Mouse (Mus musculus) gastrocnemius, postnatal 14 days (tissue): ENCODE data around the gene Nudt1. TPM values are rescaled to one million over a fixed set of nuclear protein-coding genes. Genes with fewer than 3 reads are reported as not detected.
A peak's percentile ranks its signal among the peaks of the same experiment; 100 is the strongest.

ENCODE experiments used
- DNase-seq: peaks from one replicate; pipeline ENCODE4 v3.0.0; 2021; ENCODE audit warnings: mixed read lengths
- intact Hi-C: fragments of 180-260 bp; cut with DNase I; formaldehyde crosslinking; loops from one replicate; pipeline ENCODE4 v1.15.1; 2025; ENCODE audit warnings: low total_unique reads
- total RNA-seq, 2 experiments: library from RNA; stranded (reverse); gene quantifications; 2 replicates each; pipeline ENCODE4 v1.2.3; 2021

The Nudt1 gene
- total RNA-seq, 2 experiments from 2014 or later, result 8.3 to 8.8 TPM

DNA sequence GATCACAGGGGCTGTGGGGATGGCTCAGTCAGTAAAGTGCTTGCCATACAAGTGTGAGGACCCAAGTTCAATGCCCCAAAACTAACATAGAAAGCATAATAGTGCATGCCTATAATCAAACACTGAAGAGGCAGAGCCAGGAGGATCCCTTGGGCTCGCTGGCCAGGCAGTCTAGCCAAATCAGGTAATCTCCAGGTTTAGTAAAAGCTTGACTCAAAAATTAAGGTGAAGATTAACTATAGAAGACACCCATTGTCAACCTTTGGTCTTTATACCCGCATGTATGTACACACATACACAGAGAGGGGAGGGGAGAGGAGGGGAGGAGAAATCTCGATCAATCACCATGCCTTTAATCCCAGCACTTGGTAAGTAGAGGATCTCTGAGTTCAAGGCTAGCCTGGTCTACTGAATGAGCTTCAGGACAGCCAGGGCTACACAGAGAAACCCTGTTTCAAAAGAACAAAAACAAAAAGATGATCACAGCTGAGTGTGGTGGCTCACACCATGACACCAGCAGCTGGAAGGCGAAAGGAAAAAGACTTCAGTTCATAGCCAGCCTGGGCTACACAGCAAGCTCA, 53.9 kb downstream of the Nudt1 start:
- DNase-seq, result no peak
- intact Hi-C loops, result no loop called here

DNA sequence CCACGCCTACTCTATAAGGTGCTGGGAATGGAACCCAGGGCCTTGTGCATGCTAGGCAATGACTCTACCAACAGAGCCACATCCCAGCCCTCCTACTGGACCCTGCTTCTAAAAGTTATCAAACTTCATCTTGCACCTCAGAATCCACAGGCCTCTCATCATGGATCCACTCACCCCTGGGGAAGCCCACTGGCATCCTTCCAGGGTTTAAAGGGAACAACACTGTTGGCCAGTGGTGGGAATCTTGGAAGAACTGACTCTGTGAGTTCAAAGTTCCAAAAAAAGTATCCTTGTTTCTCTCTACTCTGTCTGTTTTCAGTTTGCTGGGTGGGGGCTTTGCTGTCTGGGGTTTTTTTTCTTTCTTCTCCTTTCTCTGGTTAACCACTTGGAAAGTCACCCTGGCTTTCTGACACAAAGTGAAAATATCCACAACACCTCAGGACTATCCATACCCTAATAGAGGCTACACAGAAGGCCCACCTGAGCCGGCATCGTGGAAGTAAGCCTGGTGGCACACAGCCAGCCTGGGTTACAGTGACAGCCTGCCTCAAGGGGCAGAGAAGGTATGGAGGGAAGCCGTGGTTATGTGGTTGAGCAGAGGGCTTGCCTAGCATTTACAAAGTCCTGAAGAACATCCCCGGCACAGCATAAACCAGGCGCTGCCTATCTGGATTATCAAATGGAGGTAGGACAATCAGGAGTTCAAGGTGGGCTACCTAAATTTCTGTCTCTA, 56.8 kb downstream of the Nudt1 start:
- DNase-seq, result peak; percentile 29

DNA sequence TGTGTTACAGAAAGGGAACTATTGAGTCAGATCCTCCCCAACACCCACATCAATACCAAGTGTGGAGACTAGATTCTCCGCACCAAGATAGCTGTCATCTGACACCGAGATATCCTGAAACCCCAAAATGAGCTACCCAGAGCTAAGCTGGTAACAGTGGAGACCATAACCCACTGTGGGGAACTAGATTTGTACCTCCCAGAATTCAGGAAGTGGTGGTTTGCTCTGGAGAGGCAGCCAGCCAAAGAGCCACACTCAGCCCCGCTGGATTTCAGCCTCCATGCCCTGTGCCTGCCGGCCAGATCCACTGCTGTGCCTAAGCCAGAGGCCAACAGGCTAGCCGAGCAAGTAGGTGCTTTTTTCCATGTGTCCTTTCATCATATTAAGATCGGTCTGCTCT, 57.8 kb downstream of the Nudt1 start:
- DNase-seq, result peak; percentile 16
- intact Hi-C loops, result no loop called here

More for the DNA sequence above, 56.8 kb downstream of the Nudt1 start:
- intact Hi-C loops, result no loop called here

DNA sequence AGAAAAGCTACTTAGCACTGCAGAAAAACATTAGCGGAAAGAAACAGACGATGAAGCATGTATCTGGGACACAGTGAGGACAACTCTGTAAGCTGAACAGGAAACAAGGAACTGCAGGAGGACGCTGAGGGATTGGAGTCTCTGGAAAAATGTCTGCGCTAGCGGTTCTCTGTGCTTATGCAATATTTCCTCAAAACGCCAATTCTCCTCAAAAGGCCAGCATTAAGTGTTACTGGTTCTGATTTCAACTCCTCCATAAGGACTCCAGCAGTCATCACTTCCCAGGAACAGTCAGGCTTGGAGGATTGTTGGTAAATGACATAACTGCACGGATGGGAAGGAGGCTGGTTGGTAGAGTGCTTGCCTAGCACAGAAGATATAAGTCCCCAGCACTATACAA, 59.7 kb downstream of the Nudt1 start:
- intact Hi-C loops, result no loop called here
- DNase-seq, result no peak

DNA sequence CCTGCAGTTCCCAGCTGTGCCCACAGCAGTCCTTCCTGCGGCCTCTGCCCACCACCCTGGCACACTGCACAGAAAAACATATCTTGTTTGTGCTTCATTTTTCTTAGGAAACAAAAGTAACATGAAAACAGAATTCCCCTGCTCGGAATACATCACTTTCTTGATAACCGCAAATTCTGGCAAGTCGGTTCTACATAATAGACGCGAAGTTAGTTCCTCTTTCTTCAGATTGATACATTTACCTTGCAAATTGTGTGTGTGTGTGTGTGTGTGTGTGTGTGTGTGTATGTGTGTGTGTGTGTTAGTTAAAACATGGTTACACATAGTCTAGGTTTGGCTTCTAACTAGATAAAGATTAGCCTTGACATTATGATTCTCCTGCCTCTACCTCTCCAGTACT, 61.2 kb downstream of the Nudt1 start:
- intact Hi-C loops, result no loop called here
- DNase-seq, result no peak

DNA sequence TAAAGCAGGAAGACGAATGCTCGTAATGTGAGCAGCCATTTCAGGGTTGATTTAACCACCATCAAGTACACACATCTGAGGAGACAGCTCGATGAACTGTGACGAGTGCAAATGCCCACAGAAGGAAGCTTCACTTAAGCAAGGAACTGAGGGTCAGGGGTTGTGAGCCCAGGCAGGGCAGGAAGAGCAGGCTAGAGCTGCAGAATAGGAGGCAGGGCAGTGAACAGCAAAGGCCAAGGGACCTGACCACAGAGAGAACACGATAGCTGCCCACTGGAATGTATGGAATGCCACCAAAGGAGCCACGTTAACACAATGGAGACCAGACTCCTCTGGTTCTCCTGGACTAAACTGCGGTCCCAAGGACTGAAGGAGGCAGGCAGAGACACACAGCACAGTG, 62.1 kb downstream of the Nudt1 start:
- intact Hi-C loops, result no loop called here
- no peak for DNase-seq

DNA sequence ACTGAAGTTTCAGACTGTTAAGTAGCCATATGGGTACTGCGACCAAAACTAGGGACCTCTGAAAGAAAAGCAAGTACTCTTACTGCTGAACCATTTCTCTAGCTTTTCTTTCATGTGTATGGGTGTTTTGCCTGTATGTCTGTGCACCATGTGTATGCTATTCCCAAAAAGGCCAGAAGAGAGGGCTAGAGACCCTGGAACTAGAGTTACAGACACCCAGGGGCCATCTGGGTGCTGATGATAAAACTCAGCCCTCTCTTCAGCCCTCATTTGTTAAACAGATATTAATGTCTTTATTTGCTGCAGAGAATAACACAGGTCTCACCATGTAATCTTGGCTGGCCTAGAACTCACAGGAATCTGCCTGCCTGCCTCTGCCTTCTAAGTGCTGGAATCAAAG, 63.0 kb downstream of the Nudt1 start:
- intact Hi-C loops, result no loop called here
- DNase-seq, result no peak

DNA sequence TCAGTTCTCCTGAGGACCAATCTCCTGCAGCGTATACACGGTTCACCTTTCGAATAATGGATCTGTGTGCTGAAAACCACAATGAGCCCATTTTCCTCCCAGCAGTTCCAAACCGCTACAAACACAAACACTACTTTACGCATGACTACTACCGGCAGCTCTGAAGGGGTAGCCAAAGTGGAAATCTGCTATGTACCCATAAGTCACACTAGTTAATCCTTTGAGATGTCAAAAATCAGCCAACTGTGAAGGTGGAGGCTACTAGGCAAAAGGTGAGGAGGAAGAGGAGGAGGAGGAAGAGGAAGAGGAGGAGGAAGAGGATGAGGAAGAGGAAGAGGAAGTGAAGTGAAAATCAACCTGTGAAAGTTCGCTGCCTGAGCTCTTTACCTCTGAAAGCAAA, 65.8 kb downstream of the Nudt1 start:
- DNase-seq, result no peak
- intact Hi-C loops, result no loop called here

Other genes starting within 250 kb of the Nudt1 start
- 10 to 100 TPM in 1 of 2 experiments, 1 to 10 TPM in 1; 9.5 to 10.2 TPM for gene Mad1l1, start 104 bp upstream of the Nudt1 start, total RNA-seq
- gene Mrm2, start 10.2 kb downstream of the Nudt1 start, total RNA-seq, result 1 to 10 TPM; 6.9 to 7.2 TPM
- 1 to 10 TPM; 9.0 to 9.8 TPM for gene Snx8, start 67.6 kb downstream of the Nudt1 start, total RNA-seq
- 10 to 100 TPM; 81.7 to 88.9 TPM for gene Eif3b, start 97.7 kb downstream of the Nudt1 start, total RNA-seq
- gene Gm4869, start 124.0 kb downstream of the Nudt1 start, total RNA-seq, result not detected
- 10 to 100 TPM in 1 of 2 experiments, 1 to 10 TPM in 1; 9.7 to 10.6 TPM for gene Chst12, start 183.9 kb downstream of the Nudt1 start, total RNA-seq
- gene Grifin, start 243.4 kb downstream of the Nudt1 start, total RNA-seq, result not detected